Comparison of ENCODE assay signal across 9 mouse cellular contexts in genomic region chr19:21106241-21106669, GRCm38 (mm10).
A peak's percentile ranks its signal among the peaks of the same experiment; 100 is the strongest.
DNase-seq lines count a peak whose midpoint lies in the region; ATAC-seq and TF ChIP-seq lines count a peak whose summit lies in the region.
"Had no signal": no experiment of that assay in that cellular context is flagged by ENCODE, and none has a peak within 500 bp of the region (broad histone marks: within the 10 kb centered on the region; RNA-seq: fewer than 3 reads in every experiment).

No protein-coding gene starts in this region.

- H3K9me3 ChIP-seq in forebrain, embryonic 13.5 days (replicated peaks) = no peaks in the 10 kb centered on the region
- no peaks in the 10 kb centered on the region for H3K9me3 ChIP-seq in forebrain, embryonic 12.5 days
- H3K9me3 ChIP-seq in hindbrain, embryonic 12.5 days (replicated peaks) = no peaks in the 10 kb centered on the region
- H3K9me3 ChIP-seq: embryonic facial prominence, embryonic 13.5 days had no signal

- H3K4me1 ChIP-seq in forebrain, embryonic 13.5 days = peaks cover 9% of the 10 kb centered on the region
- H3K4me1 ChIP-seq in forebrain, embryonic 12.5 days = peaks cover 4% of the 10 kb centered on the region
- 0 out of 2 replicates have a peak, but pooled peaks cover 2% of the 10 kb centered on the region for H3K4me1 ChIP-seq in hindbrain, embryonic 12.5 days

- DNase-seq in gastrocnemius, adult 2 months = peak; percentile 67
- peak; percentile 61 to 79 for DNase-seq in kidney, postnatal 25 days
- DNase-seq in retina, embryonic 14.5 days (ENCODE audit: low spot score) = peak; percentile 8

- H3K36me3 ChIP-seq in forebrain, embryonic 13.5 days (ENCODE audit: poor library complexity, severe bottlenecking) = no peaks in the 10 kb centered on the region
- H3K36me3 ChIP-seq in forebrain, embryonic 12.5 days (replicated peaks) = no peaks in the 10 kb centered on the region
- no peaks in the 10 kb centered on the region for H3K36me3 ChIP-seq in C2C12 (ENCODE audit: control insufficient read depth, insufficient read depth)
- H3K36me3 ChIP-seq in hindbrain, embryonic 12.5 days = no peaks in the 10 kb centered on the region
- H3K36me3 ChIP-seq: embryonic facial prominence, embryonic 13.5 days had no signal

- 44% methylated on average over 6 of the region's 6 CpGs for WGBS in forebrain, embryonic 13.5 days
- WGBS in forebrain, embryonic 12.5 days = 49% methylated on average over 6 of the region's 6 CpGs
- 38% methylated on average over 6 of the region's 6 CpGs for WGBS in hindbrain, embryonic 12.5 days

- H3ac ChIP-seq in C2C12 (ENCODE audit: control insufficient read depth, insufficient read length, low read depth) = no peak overlapping the region

- no peaks in the 10 kb centered on the region for H3K27me3 ChIP-seq in forebrain, embryonic 13.5 days
- no peaks in the 10 kb centered on the region for H3K27me3 ChIP-seq in forebrain, embryonic 12.5 days
- H3K27me3 ChIP-seq in C2C12 (ENCODE audit: control insufficient read depth, insufficient read depth, insufficient read length) = no peaks in the 10 kb centered on the region
- H3K27me3 ChIP-seq in hindbrain, embryonic 12.5 days = no peaks in the 10 kb centered on the region
- H3K27me3 ChIP-seq: embryonic facial prominence, embryonic 13.5 days had no signal

- no peak overlapping the region for H3K4me2 ChIP-seq in forebrain, embryonic 13.5 days
- H3K4me2 ChIP-seq in forebrain, embryonic 12.5 days = no peak overlapping the region
- no peak overlapping the region for H3K4me2 ChIP-seq in hindbrain, embryonic 12.5 days (replicated peaks)
- H3K4me2 ChIP-seq: embryonic facial prominence, embryonic 13.5 days had no signal

- no peaks in the 10 kb centered on the region for H3K79me2 ChIP-seq in C2C12 (ENCODE audit: control insufficient read depth, insufficient read depth)

- H3K4me3 ChIP-seq in forebrain, embryonic 13.5 days = no peak overlapping the region
- H3K4me3 ChIP-seq in forebrain, embryonic 12.5 days (replicated peaks) = no peak overlapping the region
- H3K4me3 ChIP-seq in C2C12 (ENCODE audit: insufficient read depth, poor library complexity, severe bottlenecking) = no peak overlapping the region
- H3K4me3 ChIP-seq in gastrocnemius, adult 2 months = peak overlapping the region; percentile 11
- H3K4me3 ChIP-seq in hindbrain, embryonic 12.5 days = no peak overlapping the region
- H3K4me3 ChIP-seq: embryonic facial prominence, embryonic 13.5 days had no signal

- TF ChIP-seq CTCF in C2C12 (IDR thresholded peaks at IDR 0.05; ENCODE audit: control insufficient read depth, insufficient read depth, insufficient read length) = no peak
- no peak for TF ChIP-seq CTCF in gastrocnemius, adult 2 months (IDR thresholded peaks at IDR 0.05)

- H3K27ac ChIP-seq in forebrain, embryonic 13.5 days = no peak overlapping the region
- no peak overlapping the region for H3K27ac ChIP-seq in forebrain, embryonic 12.5 days
- H3K27ac ChIP-seq in gastrocnemius, adult 2 months = peak overlapping the region; percentile 67
- H3K27ac ChIP-seq in hindbrain, embryonic 12.5 days = no peak overlapping the region
- H3K27ac ChIP-seq: embryonic facial prominence, embryonic 13.5 days had no signal

- intact Hi-C loops in gastrocnemius, adult 2 months (cut with DNase I) = no loop called here

- 0 out of 2 replicates have a peak, but pooled peaks have one; percentile 27 for ATAC-seq in forebrain, embryonic 13.5 days
- ATAC-seq in forebrain, embryonic 12.5 days (ENCODE audit: low FRiP score) = no peak; the same call in 1 of the 2 replicates
- ATAC-seq in hindbrain, embryonic 12.5 days (ENCODE audit: low FRiP score) = no peak
- ATAC-seq in frontal cortex, adult (ENCODE audit: low TSS enrichment) = no peak

- no peaks in the 10 kb centered on the region for H3K79me3 ChIP-seq in C2C12 (ENCODE audit: low read depth)

- no peak overlapping the region for H3K9ac ChIP-seq in forebrain, embryonic 13.5 days
- no peak overlapping the region for H3K9ac ChIP-seq in forebrain, embryonic 12.5 days
- no peak overlapping the region for H3K9ac ChIP-seq in hindbrain, embryonic 12.5 days
- H3K9ac ChIP-seq: embryonic facial prominence, embryonic 13.5 days had no signal

TF ChIP-seq in C2C12, 6 proteins besides CTCF, POLR2A, EP300 and RAD21:
- TF ChIP-seq MYOG (IDR thresholded peaks at IDR 0.05; ENCODE audit: control insufficient read depth, extremely low read depth, insufficient read length) = no peak
- TF ChIP-seq MAX (IDR thresholded peaks at IDR 0.05) = no peak
- peak; percentile 88 for TF ChIP-seq CEBPB (IDR thresholded peaks at IDR 0.05; ENCODE audit: low read depth)
- peak; percentile 74 for TF ChIP-seq FOSL1 (IDR thresholded peaks at IDR 0.05; ENCODE audit: insufficient read depth, low read length, poor library complexity, severe bottlenecking)
- TF ChIP-seq MYOD1 (IDR thresholded peaks at IDR 0.05; ENCODE audit: control insufficient read depth, insufficient read length, low read depth) = peak; percentile 77
- TF ChIP-seq USF1 (IDR thresholded peaks at IDR 0.05; ENCODE audit: low read depth) = no peak

Comparison
In these comparisons a context has a peak if more than half of its experiments do, and no peak if none do; other contexts are left out.
1. DNase-seq: peak in every context shown above with its lines; median percentile 70 in kidney, postnatal 25 days; 67 in gastrocnemius, adult 2 months; 8 in retina, embryonic 14.5 days.